Mouse (Mus musculus): ENCODE measurements around the gene Tns4. TPM values are rescaled to one million over a fixed set of nuclear protein-coding genes. Genes with fewer than 3 reads are reported as not detected.
A peak's percentile ranks its signal among the peaks of the same experiment; 100 is the strongest.

Gene Tns4
- polyA plus RNA-seq, 1 experiment from 2014 or later, result 0.73 TPM

DNA sequence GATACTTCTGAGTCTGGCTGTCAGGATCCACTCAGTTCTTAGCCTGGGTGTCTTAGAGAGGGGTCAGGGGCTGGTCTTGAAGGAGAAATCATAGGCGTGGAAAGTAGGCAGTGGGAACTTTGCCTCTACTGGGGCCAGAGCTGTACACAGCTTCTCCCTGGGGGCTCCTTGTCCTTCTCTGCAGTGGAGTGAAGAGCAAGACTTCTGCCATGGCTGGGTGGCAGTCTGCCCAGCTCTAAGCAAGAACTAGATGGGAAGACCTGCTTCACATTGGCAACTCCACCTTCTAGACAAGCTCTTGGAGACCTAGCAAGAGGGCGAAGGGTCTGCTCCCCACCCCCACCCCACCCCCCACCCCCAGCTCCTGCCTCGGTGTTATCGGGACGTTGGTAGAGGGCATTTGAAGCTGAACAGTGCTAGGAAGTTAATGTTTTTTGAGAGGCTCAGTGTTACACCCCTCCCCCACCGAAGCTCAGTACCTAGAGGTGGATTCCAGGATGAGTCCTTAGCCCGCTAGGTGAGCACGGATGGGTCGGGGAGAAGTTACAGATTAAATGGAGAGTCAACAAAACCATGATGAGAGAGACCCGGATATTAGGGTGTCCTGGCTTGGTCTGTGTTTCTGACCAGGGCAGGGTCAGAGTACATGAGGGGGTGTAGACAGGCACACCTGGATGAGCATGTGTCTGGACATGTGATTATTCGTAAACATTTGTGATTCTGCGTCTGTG is 43.8 kb downstream of the Tns4 start:
- no peaks in the 10 kb centered on the region for H3K9me3 ChIP-seq
- peak overlapping the region; percentile 97 for H3K4me3 ChIP-seq (replicated peaks)
- WGBS, result 73% methylated on average over 12 of the region's 12 CpGs
- peak overlapping the region; percentile 93 for H3K27ac ChIP-seq
- peak overlapping the region; percentile 24; the same call in 1 of the 2 replicates for H3K9ac ChIP-seq (replicated peaks)
- H3K4me2 ChIP-seq, result peak overlapping the region; percentile 85
- ATAC-seq (ENCODE audit: insufficient number of reproducible peaks, insufficient read depth, low FRiP score, low TSS enrichment, low read depth), result no peak
- H3K36me3 ChIP-seq, result peaks cover 60% of the 10 kb centered on the region
- peaks cover 66% of the 10 kb centered on the region for H3K4me1 ChIP-seq (replicated peaks)
- H3K27me3 ChIP-seq, result no peaks in the 10 kb centered on the region

DNA sequence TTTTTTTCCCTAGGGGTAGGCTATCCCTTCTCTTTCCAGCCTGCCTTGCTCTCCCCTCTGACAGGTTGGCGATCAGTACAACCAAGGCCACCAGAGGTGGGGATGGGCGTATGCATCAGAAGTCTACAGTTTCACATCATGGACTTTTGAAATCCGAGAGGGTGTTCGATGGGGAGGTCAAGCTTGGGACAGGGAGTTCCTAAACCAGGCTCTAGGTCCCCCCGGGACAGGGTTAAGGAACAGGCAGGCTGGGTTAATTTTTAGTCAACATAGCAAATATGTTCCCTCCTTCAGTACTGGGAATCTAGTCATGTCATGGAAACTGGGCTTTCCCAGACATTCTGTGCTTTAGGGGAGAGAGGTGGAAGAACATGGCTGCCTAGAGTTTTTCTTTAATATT is 44.8 kb downstream of the Tns4 start:
- H3K4me1 ChIP-seq (replicated peaks), result peaks cover 66% of the 10 kb centered on the region
- peak overlapping the region; percentile 85 for H3K4me2 ChIP-seq
- no peak for ATAC-seq (ENCODE audit: insufficient number of reproducible peaks, insufficient read depth, low FRiP score, low TSS enrichment, low read depth)
- H3K36me3 ChIP-seq, result peaks cover 50% of the 10 kb centered on the region
- no peaks in the 10 kb centered on the region for H3K27me3 ChIP-seq
- no peaks in the 10 kb centered on the region for H3K9me3 ChIP-seq
- 43% methylated on average over 5 of the region's 5 CpGs for WGBS
- peak overlapping the region; percentile 51; the same call in 1 of the 2 replicates for H3K27ac ChIP-seq
- H3K4me3 ChIP-seq (replicated peaks), result peak overlapping the region; percentile 97
- peak overlapping the region; percentile 8 for H3K9ac ChIP-seq (replicated peaks)

DNA sequence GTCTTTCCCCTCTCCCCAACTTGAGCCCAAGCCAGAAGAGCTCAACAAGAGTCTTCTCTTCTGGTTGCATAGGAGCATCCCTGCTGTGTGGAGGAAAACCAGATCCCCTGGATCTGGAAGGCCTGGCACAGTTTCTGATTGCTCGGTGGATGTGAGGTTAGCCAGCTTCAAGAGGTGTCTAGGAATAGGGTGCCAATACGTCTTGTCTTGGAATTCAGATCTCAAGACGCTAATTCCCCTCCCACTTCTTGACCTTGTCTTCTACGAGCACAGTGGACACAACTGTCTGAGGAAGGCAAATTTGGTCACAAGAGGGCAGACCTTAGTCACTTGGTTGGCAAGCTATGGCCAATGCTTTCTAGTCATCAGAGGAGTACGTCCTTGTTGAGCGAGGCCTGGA is 45.5 kb downstream of the Tns4 start:
- Histone ChIP-seq H3K4me3 (replicated peaks) (peak overlapping the region; percentile 97), H3K4me1 (replicated peaks) (peaks cover 65% of the 10 kb centered on the region), H3K27ac (no peak overlapping the region), H3K36me3 (peaks cover 43% of the 10 kb centered on the region), H3K27me3 (no peaks in the 10 kb centered on the region), H3K4me2 (peak overlapping the region; percentile 85), H3K9me3 (no peaks in the 10 kb centered on the region), H3K9ac (replicated peaks) (no peak overlapping the region; the same call in 1 of the 2 replicates)
- ATAC-seq (ENCODE audit: insufficient number of reproducible peaks, insufficient read depth, low FRiP score, low TSS enrichment, low read depth), result no peak
- WGBS, result 55% methylated on average over 6 of the region's 6 CpGs

DNA sequence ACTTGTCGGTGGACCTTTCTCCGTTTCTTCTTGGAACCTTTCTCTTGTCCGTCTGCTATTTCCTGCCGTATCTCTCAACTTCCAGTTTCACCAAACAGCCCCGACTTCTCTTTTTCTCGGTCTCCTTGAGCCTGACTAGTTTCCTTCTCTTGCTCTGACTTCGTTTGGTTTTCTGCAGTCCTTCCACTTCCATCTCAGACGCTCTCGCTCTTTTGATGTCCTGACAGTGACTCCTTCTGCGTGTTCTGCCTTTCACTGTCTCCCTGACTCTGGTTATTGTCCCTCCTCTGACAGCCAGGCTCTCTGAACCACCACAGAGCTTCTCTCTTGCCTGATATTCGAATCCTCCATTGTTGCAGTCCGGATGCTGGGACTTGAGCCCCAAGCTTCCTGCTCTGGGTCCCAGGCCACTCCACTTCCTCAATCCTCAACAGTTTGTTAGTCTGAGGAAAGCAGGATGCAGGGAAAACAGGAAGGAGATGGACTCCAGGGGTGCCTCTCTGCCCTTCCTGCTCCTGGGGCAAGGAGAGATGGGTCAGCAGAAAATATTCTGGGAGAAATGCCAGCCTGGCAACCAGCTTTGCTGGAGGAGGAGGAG is 46.2 kb downstream of the Tns4 start:
- Histone ChIP-seq H3K9ac (replicated peaks) (peak overlapping the region; percentile 98), H3K4me1 (replicated peaks) (peaks cover 58% of the 10 kb centered on the region), H3K27me3 (no peaks in the 10 kb centered on the region), H3K4me2 (peak overlapping the region; percentile 85), H3K9me3 (no peaks in the 10 kb centered on the region), H3K36me3 (peaks cover 36% of the 10 kb centered on the region), H3K27ac (peak overlapping the region; percentile 98), H3K4me3 (replicated peaks) (peak overlapping the region; percentile 97)
- WGBS, result 26% methylated on average over 12 of the region's 12 CpGs
- no peak for ATAC-seq (ENCODE audit: insufficient number of reproducible peaks, insufficient read depth, low FRiP score, low TSS enrichment, low read depth)

DNA sequence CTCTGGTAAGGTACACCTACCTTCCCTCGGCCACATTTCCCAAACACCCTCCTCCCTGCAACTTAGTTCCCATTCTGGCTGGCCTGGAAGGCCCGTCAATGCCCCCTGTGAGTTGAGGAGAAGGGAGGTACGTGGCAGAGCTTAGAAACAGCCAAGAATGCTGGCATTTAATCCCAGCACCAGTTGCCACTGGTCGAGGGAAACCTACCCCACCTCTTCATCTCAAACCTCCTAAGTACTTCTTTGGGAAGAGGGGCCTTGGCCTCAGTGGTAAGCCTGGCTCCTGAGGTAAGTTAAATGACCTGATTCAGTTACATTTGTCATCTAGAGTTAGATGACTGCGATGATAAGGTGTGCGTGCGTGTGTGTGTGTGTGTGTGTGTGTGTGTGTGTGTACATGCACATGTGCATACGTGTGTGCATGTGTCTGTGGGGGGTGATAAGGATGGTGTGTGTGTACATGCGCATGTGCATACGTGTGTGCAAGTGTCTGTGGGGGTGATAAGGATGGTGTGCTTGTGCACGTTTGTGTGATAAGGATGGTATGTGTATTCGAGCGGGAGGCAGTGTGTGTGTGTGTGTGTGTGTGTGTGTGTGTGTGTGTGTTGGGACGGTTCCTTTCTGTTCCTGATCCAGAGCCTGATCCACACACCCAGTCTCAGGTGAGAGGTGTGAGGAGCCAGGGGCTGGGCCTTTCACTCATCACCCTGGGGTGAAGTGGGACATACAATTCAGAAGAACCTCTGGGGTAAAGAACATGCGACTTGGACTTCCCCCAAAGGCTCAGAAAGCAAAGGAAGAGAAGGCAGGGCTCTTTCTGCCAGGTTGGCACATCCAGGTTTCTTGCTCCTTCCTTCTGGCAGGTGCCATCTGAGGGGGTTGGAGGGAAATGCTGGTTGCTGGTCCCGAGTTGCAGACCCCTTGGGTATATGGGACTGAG is 47.0 kb downstream of the Tns4 start:
- ATAC-seq (ENCODE audit: insufficient number of reproducible peaks, insufficient read depth, low FRiP score, low TSS enrichment, low read depth), result no peak
- Histone ChIP-seq H3K9me3 (no peaks in the 10 kb centered on the region), H3K9ac (replicated peaks) (peak overlapping the region; percentile 98), H3K4me1 (replicated peaks) (peaks cover 49% of the 10 kb centered on the region), H3K36me3 (peaks cover 28% of the 10 kb centered on the region), H3K4me3 (replicated peaks) (peak overlapping the region; percentile 97), H3K4me2 (peak overlapping the region; percentile 85), H3K27ac (peak overlapping the region; percentile 98), H3K27me3 (no peaks in the 10 kb centered on the region)
- 28% methylated on average over 16 of the region's 16 CpGs for WGBS

DNA sequence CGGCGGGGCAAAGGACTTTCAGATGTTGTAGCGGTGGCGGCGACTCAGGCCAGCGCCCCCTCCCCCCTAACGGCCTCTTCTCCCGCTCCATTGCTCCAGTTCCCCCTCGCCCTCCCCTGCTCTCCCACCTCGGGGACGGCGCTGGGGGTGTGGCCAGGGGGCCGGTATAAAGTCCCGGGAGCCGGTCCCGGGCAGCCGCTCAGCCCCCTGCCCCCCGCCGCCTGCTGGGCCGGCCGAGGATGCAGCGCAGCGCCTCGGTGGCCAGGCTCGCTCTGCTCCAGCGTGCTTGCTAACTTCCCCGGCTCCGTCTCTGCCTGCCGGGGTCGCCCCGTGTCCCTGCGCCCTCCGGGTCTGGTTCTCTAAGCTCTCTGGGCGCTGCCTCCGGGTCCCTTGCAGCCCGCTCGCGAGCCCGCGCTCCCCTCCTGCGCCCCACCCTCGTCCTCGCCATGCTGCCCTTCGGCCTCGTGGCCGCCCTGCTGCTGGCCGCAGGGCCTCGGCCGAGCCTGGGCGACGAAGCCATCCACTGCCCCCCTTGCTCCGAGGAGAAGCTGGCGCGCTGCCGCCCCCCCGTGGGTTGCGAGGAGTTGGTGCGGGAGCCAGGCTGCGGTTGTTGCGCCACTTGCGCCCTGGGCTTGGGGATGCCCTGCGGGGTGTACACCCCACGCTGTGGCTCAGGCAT is 47.9 kb downstream of the Tns4 start, which contains the start of gene Igfbp4:
Gene Igfbp4, plus strand, starts transcription at position 194 of the 679 bp plus-strand sequence.
- Histone ChIP-seq H3K27ac (peak within 1 kb of the TSS; percentile 98), H3K4me2 (peak within 1 kb of the TSS; percentile 85), H3K4me3 (replicated peaks) (peak within 1 kb of the TSS; percentile 97), H3K27me3 (no peaks in the 10 kb centered on the region), H3K36me3 (peaks cover 27% of the 10 kb centered on the region), H3K9me3 (no peaks in the 10 kb centered on the region), H3K4me1 (replicated peaks) (peaks cover 40% of the 10 kb centered on the region), H3K9ac (replicated peaks) (peak within 1 kb of the TSS; percentile 98)
- peak; percentile 82 for ATAC-seq (ENCODE audit: insufficient number of reproducible peaks, insufficient read depth, low FRiP score, low TSS enrichment, low read depth)
- under 1% methylated on average over 53 of the region's 63 CpGs for WGBS

DNA sequence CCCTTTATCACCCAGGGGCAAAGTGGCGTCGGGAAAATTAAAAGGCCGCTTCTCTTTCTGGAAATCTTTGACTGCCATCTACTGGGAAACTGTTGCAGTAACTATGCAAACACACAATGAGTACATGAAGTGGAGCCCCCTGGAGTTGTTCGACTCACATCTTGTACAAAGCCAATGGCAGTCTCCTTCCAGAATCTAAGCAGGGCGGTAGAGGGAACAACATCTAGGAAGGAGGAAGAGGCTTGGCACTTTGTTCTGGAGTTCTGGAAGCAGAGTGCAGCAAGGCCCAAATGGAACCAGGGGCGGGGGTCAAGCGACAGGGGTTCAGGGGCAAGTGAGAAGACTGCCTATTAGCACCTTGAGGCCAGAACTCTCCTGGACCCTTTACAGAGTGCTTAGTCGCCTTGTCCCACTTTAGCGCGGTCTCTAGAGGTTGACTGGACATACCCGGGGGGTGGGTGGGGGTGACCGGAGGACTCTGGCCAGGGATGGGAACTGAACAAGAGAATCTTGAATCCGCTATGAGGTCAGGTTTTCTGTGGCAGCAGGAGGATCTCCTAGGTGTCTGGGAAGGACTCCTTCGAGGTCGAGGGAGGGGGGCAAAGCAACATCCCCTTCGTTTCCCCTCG is 48.6 kb downstream of the Tns4 start:
- peak overlapping the region; percentile 98 for H3K27ac ChIP-seq
- peaks cover 19% of the 10 kb centered on the region for H3K36me3 ChIP-seq
- under 1% methylated on average over 17 of the region's 17 CpGs for WGBS
- H3K4me1 ChIP-seq (replicated peaks), result peaks cover 33% of the 10 kb centered on the region
- ATAC-seq (ENCODE audit: insufficient number of reproducible peaks, insufficient read depth, low FRiP score, low TSS enrichment, low read depth), result peak; percentile 3; the same call in 1 of the 2 replicates
- H3K4me2 ChIP-seq, result peak overlapping the region; percentile 85
- no peaks in the 10 kb centered on the region for H3K27me3 ChIP-seq
- H3K9me3 ChIP-seq, result no peaks in the 10 kb centered on the region
- H3K4me3 ChIP-seq (replicated peaks), result peak overlapping the region; percentile 97
- H3K9ac ChIP-seq (replicated peaks), result peak overlapping the region; percentile 98

DNA sequence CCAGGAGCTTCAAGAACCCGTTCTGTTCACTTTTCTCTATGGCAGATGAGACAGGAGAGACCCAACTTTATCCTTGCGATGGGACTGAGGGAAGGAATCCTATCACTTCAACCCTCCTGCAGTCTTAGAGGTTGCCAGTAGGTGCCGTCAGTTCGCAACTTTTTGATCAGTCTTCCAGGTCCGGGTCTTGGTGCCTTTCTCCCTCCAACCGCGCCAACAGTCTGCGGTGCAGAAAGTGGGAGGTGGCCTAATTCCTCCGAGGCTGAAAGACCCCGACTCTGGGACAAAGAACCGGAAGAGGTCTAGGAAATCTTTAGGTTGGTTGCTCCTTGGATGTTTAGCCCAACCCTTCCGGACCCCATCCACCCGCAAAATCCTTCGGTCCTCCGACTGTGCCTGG is 49.3 kb downstream of the Tns4 start:
- ATAC-seq (ENCODE audit: insufficient number of reproducible peaks, insufficient read depth, low FRiP score, low TSS enrichment, low read depth), result peak; percentile 57
- peaks cover 26% of the 10 kb centered on the region for H3K4me1 ChIP-seq (replicated peaks)
- H3K9ac ChIP-seq (replicated peaks), result peak overlapping the region; percentile 98

DNA sequence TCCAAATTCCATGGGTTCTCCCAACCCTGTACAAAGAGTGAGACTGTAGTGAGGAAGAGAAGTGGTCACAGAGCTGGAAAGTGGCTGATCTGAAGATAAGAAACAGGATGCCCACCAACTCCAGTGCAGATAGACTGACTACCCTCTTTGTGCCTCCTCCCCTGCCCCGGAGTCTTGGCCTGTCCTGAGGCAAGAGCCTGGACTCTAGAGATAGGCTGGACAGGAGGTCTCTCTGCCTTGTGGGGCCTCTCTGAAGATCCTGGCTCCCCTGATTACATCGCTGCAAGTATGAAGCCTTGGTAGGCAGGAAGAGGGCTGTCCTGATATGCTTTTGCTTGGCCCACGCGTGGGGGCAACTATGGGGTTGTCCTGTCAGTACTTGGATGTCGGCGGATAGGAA is 52.9 kb downstream of the Tns4 start:
- Histone ChIP-seq H3K9me3 (no peaks in the 10 kb centered on the region), H3K36me3 (no peaks in the 10 kb centered on the region), H3K4me3 (replicated peaks) (no peak overlapping the region), H3K27ac (no peak overlapping the region), H3K27me3 (no peaks in the 10 kb centered on the region), H3K9ac (replicated peaks) (0 out of 2 replicates have a peak overlapping the region, but pooled peaks have one; percentile 23), H3K4me2 (no peak overlapping the region), H3K4me1 (replicated peaks) (no peaks in the 10 kb centered on the region)
- ATAC-seq (ENCODE audit: insufficient number of reproducible peaks, insufficient read depth, low FRiP score, low TSS enrichment, low read depth), result no peak
- 78% methylated on average over 6 of the region's 6 CpGs for WGBS

More for the DNA sequence above, 49.3 kb downstream of the Tns4 start:
- peaks cover 13% of the 10 kb centered on the region for H3K36me3 ChIP-seq
- WGBS, result under 1% methylated on average over 15 of the region's 15 CpGs
- peak overlapping the region; percentile 98 for H3K27ac ChIP-seq
- peak overlapping the region; percentile 85 for H3K4me2 ChIP-seq
- no peaks in the 10 kb centered on the region for H3K27me3 ChIP-seq
- H3K9me3 ChIP-seq, result no peaks in the 10 kb centered on the region
- H3K4me3 ChIP-seq (replicated peaks), result peak overlapping the region; percentile 97

DNA sequence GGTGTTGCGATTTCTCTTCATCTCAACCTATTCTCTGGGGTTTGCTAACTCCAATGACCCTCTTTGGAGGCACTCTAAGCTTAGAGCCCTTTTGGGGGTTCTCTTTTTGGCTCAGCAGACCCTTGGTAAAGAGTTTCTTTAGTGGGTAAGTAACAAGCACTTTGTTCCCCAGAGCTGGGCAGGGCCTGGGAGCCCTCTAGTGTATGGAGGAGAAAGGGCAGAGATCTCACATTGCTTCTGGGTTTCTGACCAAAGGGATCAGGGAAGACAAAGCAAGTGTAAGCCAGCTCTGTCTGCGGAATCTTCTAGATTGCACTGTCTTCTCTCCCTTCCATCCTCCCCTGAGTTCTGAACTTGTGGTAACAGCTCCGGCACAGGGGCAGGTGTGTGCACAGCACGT is 53.8 kb downstream of the Tns4 start:
- Histone ChIP-seq H3K9me3 (no peaks in the 10 kb centered on the region), H3K27me3 (no peaks in the 10 kb centered on the region), H3K36me3 (no peaks in the 10 kb centered on the region), H3K27ac (no peak overlapping the region), H3K9ac (replicated peaks) (no peak overlapping the region), H3K4me1 (replicated peaks) (no peaks in the 10 kb centered on the region), H3K4me2 (no peak overlapping the region), H3K4me3 (replicated peaks) (no peak overlapping the region)
- 80% methylated on average over 4 of the region's 4 CpGs for WGBS
- no peak for ATAC-seq (ENCODE audit: insufficient number of reproducible peaks, insufficient read depth, low FRiP score, low TSS enrichment, low read depth)
